Mouse (Mus musculus): ENCODE results near the gene Gm35549. TPM values are rescaled to one million over a fixed set of nuclear protein-coding genes. Genes with fewer than 3 reads are reported as not detected.
"Not testable (repeated sequence)": the region's sequence is repeated elsewhere in the genome, so short reads cannot be mapped to it uniquely, and the experiment has no call there.

The Gm35549 gene
- polyA plus RNA-seq, 1 experiment from 2014 or later = 0.28 TPM

- Histone ChIP-seq H3K4me3 (replicated peaks) (no peak overlapping the region), H3K4me2 (replicated peaks) (no peak overlapping the region), H3K9ac (replicated peaks) (no peak overlapping the region), H3K27ac (no peak overlapping the region), H3K4me1 (replicated peaks) (no peaks in the 10 kb centered on the region), H3K36me3 (peaks cover 94% of the 10 kb centered on the region), H3K9me3 (peaks cover 10% of the 10 kb centered on the region; the same call in 1 of the 2 replicates), H3K27me3 (no peaks in the 10 kb centered on the region)
- no peak for ATAC-seq
- WGBS = 97% methylated on average over 4 of the region's 4 CpGs
Observed at GRCm38 (mm10) chr9:122855617-122856016, 11.8 kb upstream of the Gm35549 start.

GRCm38 (mm10) chr9:122855141-122855540 lies 11.3 kb upstream of the Gm35549 start:
- not testable (repeated sequence) for ATAC-seq; H3K4me3 ChIP-seq (replicated peaks); H3K27me3 ChIP-seq; H3K4me2 ChIP-seq (replicated peaks); H3K4me1 ChIP-seq (replicated peaks); H3K27ac ChIP-seq; H3K9ac ChIP-seq (replicated peaks); H3K9me3 ChIP-seq
- H3K36me3 ChIP-seq = peaks cover 94% of the 10 kb centered on the region
- 95% methylated on average over 2 of the region's 7 CpGs for WGBS

GRCm38 (mm10) chr9:122854526-122854925 lies 10.7 kb upstream of the Gm35549 start:
- peaks cover 94% of the 10 kb centered on the region for H3K36me3 ChIP-seq
- H3K4me3 ChIP-seq (replicated peaks) = no peak overlapping the region
- no peaks in the 10 kb centered on the region for H3K27me3 ChIP-seq
- no peaks in the 10 kb centered on the region for H3K4me1 ChIP-seq (replicated peaks)
- H3K9me3 ChIP-seq = 0 out of 2 replicates have a peak, but pooled peaks cover 2% of the 10 kb centered on the region
- no peak overlapping the region for H3K9ac ChIP-seq (replicated peaks)
- no peak overlapping the region for H3K27ac ChIP-seq
- 95% methylated on average over 7 of the region's 7 CpGs for WGBS
- ATAC-seq = no peak
- H3K4me2 ChIP-seq (replicated peaks) = no peak overlapping the region

GRCm38 (mm10) chr9:122847811-122848311 lies 4.0 kb upstream of the Gm35549 start:
- not testable (repeated sequence) for H3K4me3 ChIP-seq (replicated peaks); H3K9me3 ChIP-seq; H3K4me1 ChIP-seq (replicated peaks); H3K27ac ChIP-seq; H3K4me2 ChIP-seq (replicated peaks); H3K27me3 ChIP-seq; H3K9ac ChIP-seq (replicated peaks); ATAC-seq
- H3K36me3 ChIP-seq = peaks cover 44% of the 10 kb centered on the region
- WGBS = 95% methylated on average over 7 of the region's 8 CpGs

GRCm38 (mm10) chr9:122846156-122846555 lies 2.3 kb upstream of the Gm35549 start:
- Histone ChIP-seq H3K4me1 (replicated peaks) (no peaks in the 10 kb centered on the region), H3K27me3 (no peaks in the 10 kb centered on the region), H3K4me3 (replicated peaks) (no peak overlapping the region), H3K27ac (no peak overlapping the region), H3K36me3 (peaks cover 27% of the 10 kb centered on the region), H3K9ac (replicated peaks) (no peak overlapping the region), H3K4me2 (replicated peaks) (no peak overlapping the region), H3K9me3 (no peaks in the 10 kb centered on the region)
- no peak for ATAC-seq

GRCm38 (mm10) chr9:122845621-122846020 lies 1.8 kb upstream of the Gm35549 start:
- 82% methylated on average over 3 of the region's 3 CpGs for whole genome bisulfite sequencing
- Histone ChIP-seq H3K4me2 (replicated peaks) (no peak overlapping the region), H3K36me3 (peaks cover 22% of the 10 kb centered on the region), H3K9me3 (no peaks in the 10 kb centered on the region), H3K4me1 (replicated peaks) (no peaks in the 10 kb centered on the region), H3K9ac (replicated peaks) (no peak overlapping the region), H3K27me3 (no peaks in the 10 kb centered on the region), H3K27ac (no peak overlapping the region), H3K4me3 (replicated peaks) (no peak overlapping the region)
- no peak for ATAC-seq

GRCm38 (mm10) chr9:122837680-122838079 lies 6.2 kb downstream of the Gm35549 start:
- no peak overlapping the region for H3K9ac ChIP-seq (replicated peaks)
- ATAC-seq = peak; percentile 48; the same call in 1 of the 2 replicates
- 26% methylated on average over 16 of the region's 16 CpGs for WGBS
- H3K36me3 ChIP-seq = peaks cover 10% of the 10 kb centered on the region
- no peaks in the 10 kb centered on the region for H3K27me3 ChIP-seq
- no peaks in the 10 kb centered on the region for H3K9me3 ChIP-seq
- no peak overlapping the region for H3K4me2 ChIP-seq (replicated peaks)
- 0 out of 2 replicates have a peak, but pooled peaks cover 3% of the 10 kb centered on the region for H3K4me1 ChIP-seq (replicated peaks)
- no peak overlapping the region for H3K4me3 ChIP-seq (replicated peaks)
- H3K27ac ChIP-seq = no peak overlapping the region

- H3K36me3 ChIP-seq = peaks cover 10% of the 10 kb centered on the region
- no peak overlapping the region for H3K4me2 ChIP-seq (replicated peaks)
- H3K27ac ChIP-seq = 0 out of 2 replicates have a peak overlapping the region, but pooled peaks have one; percentile 32
- no peaks in the 10 kb centered on the region for H3K9me3 ChIP-seq
- 0 out of 2 replicates have a peak, but pooled peaks cover 3% of the 10 kb centered on the region for H3K4me1 ChIP-seq (replicated peaks)
- 88% methylated on average over 4 of the region's 4 CpGs for WGBS
- H3K27me3 ChIP-seq = no peaks in the 10 kb centered on the region
- H3K9ac ChIP-seq (replicated peaks) = no peak overlapping the region
- ATAC-seq = peak; percentile 58; the same call in 1 of the 2 replicates
- no peak overlapping the region for H3K4me3 ChIP-seq (replicated peaks)
Observed at GRCm38 (mm10) chr9:122837216-122837615, 6.6 kb downstream of the Gm35549 start.

GRCm38 (mm10) chr9:122836790-122837189 lies 7.0 kb downstream of the Gm35549 start:
- H3K4me2 ChIP-seq (replicated peaks) = no peak overlapping the region
- H3K4me3 ChIP-seq (replicated peaks) = no peak overlapping the region
- peak; percentile 78; the same call in 1 of the 2 replicates for ATAC-seq
- H3K27ac ChIP-seq = 0 out of 2 replicates have a peak overlapping the region, but pooled peaks have one; percentile 32
- H3K27me3 ChIP-seq = no peaks in the 10 kb centered on the region
- H3K9me3 ChIP-seq = no peaks in the 10 kb centered on the region
- H3K4me1 ChIP-seq (replicated peaks) = 0 out of 2 replicates have a peak, but pooled peaks cover 3% of the 10 kb centered on the region
- peaks cover 10% of the 10 kb centered on the region for H3K36me3 ChIP-seq
- no peak overlapping the region for H3K9ac ChIP-seq (replicated peaks)
- 62% methylated on average over 6 of the region's 6 CpGs for WGBS

- Histone ChIP-seq H3K4me1 (replicated peaks) (0 out of 2 replicates have a peak, but pooled peaks cover 3% of the 10 kb centered on the region), H3K4me2 (replicated peaks) (no peak overlapping the region), H3K4me3 (replicated peaks) (no peak overlapping the region), H3K9ac (replicated peaks) (no peak overlapping the region), H3K36me3 (peaks cover 10% of the 10 kb centered on the region), H3K27ac (0 out of 2 replicates have a peak overlapping the region, but pooled peaks have one; percentile 5), H3K27me3 (no peaks in the 10 kb centered on the region), H3K9me3 (no peaks in the 10 kb centered on the region)
- 76% methylated on average over 9 of the region's 9 CpGs for WGBS
- ATAC-seq = no peak
Observed at GRCm38 (mm10) chr9:122836126-122836525, 7.7 kb downstream of the Gm35549 start.

GRCm38 (mm10) chr9:122829826-122830380 lies 13.9 kb downstream of the Gm35549 start:
- H3K27me3 ChIP-seq = no peaks in the 10 kb centered on the region
- peaks cover 49% of the 10 kb centered on the region for H3K36me3 ChIP-seq
- 90% methylated on average over 4 of the region's 4 CpGs for WGBS
- no peak overlapping the region for H3K4me2 ChIP-seq (replicated peaks)
- no peak overlapping the region for H3K27ac ChIP-seq
- H3K9ac ChIP-seq (replicated peaks) = no peak overlapping the region
- no peaks in the 10 kb centered on the region for H3K9me3 ChIP-seq
- no peaks in the 10 kb centered on the region for H3K4me1 ChIP-seq (replicated peaks)
- H3K4me3 ChIP-seq (replicated peaks) = no peak overlapping the region
- no peak for ATAC-seq

GRCm38 (mm10) chr9:122826743-122827142 lies 17.1 kb downstream of the Gm35549 start:
- H3K9me3 ChIP-seq = no peaks in the 10 kb centered on the region
- no peak overlapping the region for H3K9ac ChIP-seq (replicated peaks)
- peaks cover 61% of the 10 kb centered on the region for H3K36me3 ChIP-seq
- H3K4me1 ChIP-seq (replicated peaks) = no peaks in the 10 kb centered on the region
- WGBS = 93% methylated on average over 4 of the region's 4 CpGs
- H3K27ac ChIP-seq = no peak overlapping the region
- no peak for ATAC-seq
- H3K4me2 ChIP-seq (replicated peaks) = no peak overlapping the region
- no peaks in the 10 kb centered on the region for H3K27me3 ChIP-seq
- no peak overlapping the region for H3K4me3 ChIP-seq (replicated peaks)
